Mouse (Mus musculus) small intestine, adult 2 months (tissue): ENCODE measurements at regions not wholly inside any gene's neighbourhood (a gene's known extent, or its start where the extent isn't known, plus 50 kb on each side); places are given as distances from the start of the nearest gene placed in this dataset.

Experiments used
- CTCF ChIP-seq: fragments of 200-500 bp; IDR thresholded peaks from 2 replicates; pipeline ENCODE4 v1.5.1; 2012; ENCODE audit warnings: low read depth, mild to moderate bottlenecking, control low read depth, inconsistent platforms, low read length, moderate library complexity, mixed read lengths; ENCODE audit not compliant: insufficient replicate concordance, insufficient read length; ENCODE audit errors: extremely low read depth
- POLR2A ChIP-seq: fragments of 200-500 bp; IDR thresholded peaks from 2 replicates; pipeline ENCODE4 v1.6.1; 2012; ENCODE audit warnings: low read depth, mild to moderate bottlenecking, control low read depth, inconsistent platforms, low read length, moderate library complexity

DNA sequence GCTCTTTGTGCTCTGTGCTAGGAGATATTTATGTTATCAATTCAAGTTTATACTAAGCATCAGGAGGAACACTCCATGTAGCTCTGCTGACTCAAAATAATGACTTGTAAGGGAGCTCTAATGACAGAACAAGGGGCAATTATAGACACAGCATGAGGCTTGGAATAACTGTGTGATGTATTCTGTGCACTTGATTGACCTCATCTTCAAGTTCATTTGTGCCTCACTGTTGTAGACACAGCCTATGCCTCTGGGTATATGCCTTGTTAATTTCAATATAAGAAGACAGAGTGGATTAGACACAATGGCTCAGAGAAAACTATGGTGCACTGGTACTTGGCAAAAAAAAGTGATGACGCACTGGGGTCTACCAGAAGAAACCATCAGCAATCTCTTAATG lies 418.3 kb downstream of the Mat2b start:
- TF ChIP-seq CTCF = no peak
- no peak for TF ChIP-seq POLR2A
